Mouse (Mus musculus): Measurements from ENCODE around the gene Itgav.
A peak's percentile ranks its signal among the peaks of the same experiment; 100 is the strongest.

Gene Itgav

DNA sequence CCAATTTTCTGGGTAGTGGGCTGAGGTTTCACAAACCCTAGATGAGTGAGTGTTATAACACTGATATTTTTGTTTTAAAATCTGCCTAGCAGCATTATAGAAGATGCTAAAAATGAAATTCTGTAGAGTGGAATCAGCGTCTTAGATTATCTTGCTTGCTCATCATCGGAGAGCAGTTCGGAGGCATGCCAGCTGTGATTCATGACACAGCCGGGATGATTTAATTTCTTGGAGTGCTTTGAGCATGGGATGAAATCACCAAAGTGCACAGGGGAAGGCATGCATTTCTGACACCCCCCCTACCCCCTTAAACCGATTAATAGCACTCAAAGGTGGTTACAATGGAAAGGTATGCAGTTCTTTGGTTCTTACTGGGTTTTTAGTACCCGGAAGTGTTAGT lies 89.8 kb downstream of the Itgav start:
- DNase-seq (ENCODE audit: low spot score), result peak; percentile 46

- no peak for DNase-seq (ENCODE audit: low spot score)
Observed at GRCm38 (mm10) chr2:83816147-83816546, 92.0 kb downstream of the Itgav start.

- no peak for DNase-seq (ENCODE audit: low spot score)
Observed at GRCm38 (mm10) chr2:83825161-83825560, 101.0 kb downstream of the Itgav start.

GRCm38 (mm10) chr2:83828895-83829539 lies 104.8 kb downstream of the Itgav start:
- DNase-seq (ENCODE audit: low spot score), result no peak

GRCm38 (mm10) chr2:83832903-83833302 lies 108.7 kb downstream of the Itgav start:
- no peak for DNase-seq (ENCODE audit: low spot score)

DNA sequence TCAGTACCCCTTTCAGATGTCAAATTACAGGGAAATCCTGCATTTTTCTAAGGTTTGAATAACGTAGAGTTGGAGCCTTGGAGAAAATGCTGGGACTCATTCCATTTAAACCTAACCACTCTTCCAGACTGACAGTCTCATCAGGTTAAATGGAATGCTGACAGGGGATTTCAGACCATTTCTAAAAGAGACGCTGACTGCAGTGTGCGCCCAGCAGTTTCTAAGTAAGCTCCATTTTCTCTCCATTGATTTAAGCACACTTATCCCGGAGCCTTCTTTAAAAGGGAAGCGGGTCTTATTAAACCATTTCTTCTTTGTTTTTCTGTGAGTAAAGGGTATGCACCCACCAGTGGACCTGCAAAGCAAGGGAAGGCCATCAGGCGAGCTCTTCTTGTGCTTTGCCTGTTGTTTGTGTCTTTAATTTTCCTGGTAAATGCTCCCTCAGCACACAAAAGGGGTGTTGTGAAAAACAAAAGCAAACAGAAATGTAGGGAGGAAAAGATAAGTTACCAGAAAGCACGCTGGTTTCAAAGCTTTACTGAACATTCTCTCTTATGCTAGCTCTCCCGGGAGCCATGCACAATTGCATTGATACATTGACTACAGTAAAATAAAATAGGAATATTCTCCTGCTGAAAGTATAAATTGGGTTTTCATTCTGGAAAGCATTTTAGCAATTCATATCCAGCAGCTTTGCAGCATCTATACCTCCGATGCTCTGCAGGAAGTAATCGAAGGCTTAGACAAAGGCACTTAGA lies 111.3 kb downstream of the Itgav start:
- DNase-seq (ENCODE audit: low spot score), result no peak

GRCm38 (mm10) chr2:83848495-83848894 lies 124.3 kb downstream of the Itgav start:
- no peak for DNase-seq (ENCODE audit: low spot score)

- DNase-seq (ENCODE audit: low spot score), result no peak
Observed at GRCm38 (mm10) chr2:83853423-83853822, 129.2 kb downstream of the Itgav start.

DNA sequence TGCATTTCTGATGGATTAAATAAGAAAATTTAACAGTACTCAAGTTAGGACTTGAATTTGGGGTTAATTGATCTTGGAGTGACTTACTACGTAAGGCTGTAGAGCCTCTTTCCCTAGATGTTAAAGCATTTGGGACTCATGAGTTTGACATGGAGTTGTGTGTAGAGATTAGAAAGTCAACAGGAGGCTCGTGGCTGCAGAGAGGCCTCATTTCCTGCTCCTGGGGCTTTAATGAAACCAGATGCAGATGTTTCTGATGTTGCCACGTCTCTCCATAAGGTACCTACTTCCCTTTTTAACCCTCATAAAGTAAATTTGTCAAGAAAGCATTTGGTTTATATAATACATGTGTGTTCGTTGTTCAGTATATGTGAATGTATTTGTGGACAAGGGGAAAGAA lies 132.0 kb downstream of the Itgav start:
- no peak for DNase-seq (ENCODE audit: low spot score)
